Mouse (Mus musculus) intestine, embryonic 14.5 days (tissue): ENCODE results near the gene Rad54l. TPM values are rescaled to one million over a fixed set of nuclear protein-coding genes. Genes with fewer than 3 reads are reported as not detected.

Experiments used
- ATAC-seq: fragments of 200-750 bp; cut with Nextera tagmentation; replicated peaks from 2 replicates; pipeline ENCODE4 v1.8.0; 2017; ENCODE audit warnings: low read depth, moderate number of reproducible peaks, moderate TSS enrichment, moderate library complexity; ENCODE audit not compliant: low FRiP score, low TSS enrichment
- DNase-seq: peaks from one replicate; pipeline ENCODE4 v3.0.0-alpha.2; 2018; ENCODE audit warnings: low spot score
- H3K27ac ChIP-seq: fragments of 300-500 bp; sonication (generic); 2 replicates; pipeline ENCODE4 v1.5.1; 2014; ENCODE audit warnings: low read depth, mild to moderate bottlenecking, control low read depth
- H3K27me3 ChIP-seq: fragments of 300-500 bp; sonication (generic); replicated peaks from 2 replicates; pipeline ENCODE4 v1.6.1; 2014; ENCODE audit warnings: low read length, control low read depth; ENCODE audit not compliant: control insufficient read depth, insufficient read depth
- H3K36me3 ChIP-seq: fragments of 300-500 bp; sonication (generic); 2 replicates; pipeline ENCODE4 v1.6.1; 2014; ENCODE audit warnings: low read length, control low read depth; ENCODE audit not compliant: control insufficient read depth, insufficient read depth
- H3K4me1 ChIP-seq: fragments of 300-500 bp; sonication (generic); replicated peaks from 2 replicates; pipeline ENCODE4 v1.6.1; 2014; ENCODE audit warnings: low read length, control low read depth, mixed read lengths; ENCODE audit not compliant: control insufficient read depth, insufficient read depth
- H3K4me2 ChIP-seq: fragments of 300-500 bp; sonication (generic); 2 replicates; pipeline ENCODE4 v1.6.1; 2014; ENCODE audit warnings: low read length
- H3K4me3 ChIP-seq: fragments of 300-500 bp; sonication (generic); 2 replicates; pipeline ENCODE4 v1.5.1; 2014; ENCODE audit warnings: low read depth, low read length, control low read depth, mixed read lengths
- H3K9ac ChIP-seq: fragments of 300-500 bp; sonication (generic); 2 replicates; pipeline ENCODE4 v1.6.1; 2014; ENCODE audit warnings: mild to moderate bottlenecking, low read length
- H3K9me3 ChIP-seq: fragments of 300-500 bp; sonication (generic); 2 replicates; pipeline ENCODE4 v1.6.1; 2016; ENCODE audit warnings: low read length, control low read depth; ENCODE audit not compliant: control insufficient read depth
- WGBS: fragments of 180-500 bp; shearing (Covaris S2); extraction: QIAGEN DNeasy Blood & Tissue Kit; methylation state at CpG from one replicate; pipeline ENCODE4 v1.1.7; 2014; 5-methylcytosine and 5-hydroxymethylcytosine counted together
- polyA plus RNA-seq: library from polyadenylated mRNA; unstranded; fragments of >200 nt; fragmentation: Nextera tagmentation; extraction: Ambion mirVana; gene quantifications from 2 replicates; pipeline ENCODE4 v1.2.1, GENCODE M21; 2014

The Rad54l gene
- polyA plus RNA-seq, 1 experiment from 2014 or later = 33.0 TPM

DNA sequence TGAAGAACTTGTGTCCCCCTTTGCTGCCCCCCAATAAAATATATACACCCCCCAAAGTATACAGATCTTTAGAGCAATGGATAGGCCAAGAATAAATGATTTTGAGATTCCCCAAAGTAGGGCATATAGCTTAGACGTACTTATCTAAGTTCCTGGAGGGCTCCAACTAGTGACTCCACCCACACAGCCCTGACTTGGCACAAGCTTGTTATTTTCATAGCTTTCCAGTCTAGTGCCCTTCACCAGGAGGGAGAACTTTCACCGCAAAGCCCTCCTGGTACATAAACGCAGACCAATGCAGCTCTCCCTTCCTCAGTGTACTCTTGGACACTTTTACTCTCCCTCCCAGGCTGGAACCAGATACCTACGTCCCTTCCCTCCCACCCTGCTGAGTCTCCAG lies 38.7 kb upstream of the Rad54l start:
- no peak overlapping the region for H3K27ac ChIP-seq
- H3K4me2 ChIP-seq = no peak overlapping the region
- peaks cover 45% of the 10 kb centered on the region for H3K36me3 ChIP-seq
- DNase-seq (no peak), ATAC-seq (no peak)
- no peaks in the 10 kb centered on the region for H3K4me1 ChIP-seq
- H3K9me3 ChIP-seq = no peaks in the 10 kb centered on the region
- no peak overlapping the region for H3K9ac ChIP-seq
- no peaks in the 10 kb centered on the region for H3K27me3 ChIP-seq
- WGBS = 76% methylated on average over 4 of the region's 4 CpGs
- H3K4me3 ChIP-seq = no peak overlapping the region

DNA sequence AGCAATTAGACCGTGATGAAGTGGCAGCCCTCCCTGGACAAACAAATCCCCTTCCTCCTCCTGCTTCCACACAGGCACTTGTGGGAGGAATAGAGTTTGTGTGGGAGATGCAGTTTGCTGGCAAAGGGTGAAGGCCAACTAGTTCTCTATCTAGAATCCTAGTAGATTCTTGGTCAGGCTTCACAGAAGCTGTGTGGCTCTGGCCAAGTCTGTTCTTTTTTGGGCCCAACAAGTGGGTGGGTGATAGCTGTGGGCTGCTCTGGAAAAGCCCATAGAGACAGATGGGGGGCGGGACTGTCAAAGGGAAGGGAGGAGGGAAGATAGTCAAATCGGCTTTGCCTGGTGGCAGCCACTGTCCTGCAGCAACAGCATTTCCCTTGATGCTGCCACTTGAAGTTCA lies 37.3 kb upstream of the Rad54l start:
- Histone ChIP-seq H3K27ac (no peak overlapping the region), H3K9ac (no peak overlapping the region), H3K36me3 (peaks cover 59% of the 10 kb centered on the region), H3K4me1 (no peaks in the 10 kb centered on the region), H3K27me3 (no peaks in the 10 kb centered on the region), H3K4me2 (no peak overlapping the region), H3K9me3 (no peaks in the 10 kb centered on the region), H3K4me3 (no peak overlapping the region)
- 91% methylated on average over 3 of the region's 3 CpGs for WGBS
- ATAC-seq = no peak
- no peak for DNase-seq

DNA sequence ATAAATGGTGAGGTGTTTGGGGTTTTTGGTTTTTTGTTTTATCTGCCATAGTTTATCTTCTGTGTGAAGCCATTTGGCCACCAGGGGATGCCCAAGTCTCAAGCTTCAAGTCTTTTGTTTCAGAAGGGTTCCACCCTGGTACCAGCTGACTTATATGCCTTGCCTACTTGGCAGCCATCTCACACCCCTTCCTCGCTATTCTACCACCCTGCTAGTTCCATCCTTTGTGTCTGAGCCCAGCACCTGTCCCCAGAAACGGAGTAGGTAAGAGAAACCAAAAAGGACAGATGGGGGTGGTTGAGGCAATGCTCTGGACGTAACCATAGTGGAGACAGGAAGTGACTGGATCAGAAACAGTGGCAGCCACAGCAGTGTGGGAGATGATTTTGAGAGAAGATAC lies 36.4 kb upstream of the Rad54l start:
- 75% methylated on average over 3 of the region's 3 CpGs for WGBS
- H3K4me3 ChIP-seq = no peak overlapping the region
- H3K9ac ChIP-seq = no peak overlapping the region
- peaks cover 68% of the 10 kb centered on the region for H3K36me3 ChIP-seq
- H3K4me1 ChIP-seq = no peaks in the 10 kb centered on the region
- H3K27ac ChIP-seq = no peak overlapping the region
- ATAC-seq = no peak
- no peak overlapping the region for H3K4me2 ChIP-seq
- H3K27me3 ChIP-seq = no peaks in the 10 kb centered on the region
- DNase-seq = no peak
- no peaks in the 10 kb centered on the region for H3K9me3 ChIP-seq

DNA sequence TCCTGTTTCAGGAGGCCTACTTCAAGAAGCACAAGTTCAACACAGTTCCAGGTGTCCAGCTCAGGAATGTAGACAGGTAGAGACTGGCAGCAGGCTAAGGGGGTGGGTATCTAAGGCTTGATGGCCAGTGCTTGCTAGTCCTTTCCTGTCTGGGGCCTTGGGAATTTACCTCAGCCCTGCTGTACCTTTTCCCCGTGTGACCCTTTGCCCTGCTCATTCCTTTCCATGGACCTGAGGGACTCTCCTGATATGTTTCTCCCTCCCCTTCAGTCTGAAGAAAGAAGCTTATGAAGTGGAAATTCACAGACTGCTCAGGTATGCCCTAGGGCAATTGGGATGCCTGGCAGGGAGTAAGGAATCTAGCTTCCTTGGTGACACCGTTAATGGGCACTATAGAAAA lies 34.4 kb upstream of the Rad54l start:
- Histone ChIP-seq H3K27ac (no peak overlapping the region), H3K27me3 (no peaks in the 10 kb centered on the region), H3K4me3 (no peak overlapping the region), H3K36me3 (peaks cover 87% of the 10 kb centered on the region), H3K4me1 (no peaks in the 10 kb centered on the region), H3K9ac (no peak overlapping the region), H3K9me3 (no peaks in the 10 kb centered on the region), H3K4me2 (no peak overlapping the region)
- 96% methylated on average over 2 of the region's 2 CpGs for WGBS
- ATAC-seq (no peak), DNase-seq (no peak)

DNA sequence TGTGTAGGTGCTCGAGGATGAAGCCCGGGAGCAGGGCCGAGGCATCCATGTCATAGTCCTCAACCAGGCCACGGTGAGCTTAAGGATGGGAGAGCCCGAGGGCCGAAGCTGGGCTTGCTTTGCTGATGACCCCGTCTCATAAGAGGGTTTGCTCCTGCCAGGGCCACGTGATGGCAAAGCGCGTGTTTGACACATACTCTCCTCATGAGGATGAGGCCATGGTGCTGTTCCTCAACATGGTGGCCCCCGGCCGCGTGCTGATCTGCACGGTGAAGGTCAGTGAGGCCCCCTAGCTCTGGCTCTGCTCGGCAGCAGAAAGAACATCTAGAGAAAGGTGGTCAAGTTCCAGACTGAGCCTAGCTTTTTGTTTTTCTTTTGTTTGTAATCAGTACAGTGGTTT lies 29.2 kb upstream of the Rad54l start:
- Histone ChIP-seq H3K27me3 (no peaks in the 10 kb centered on the region), H3K9ac (no peak overlapping the region), H3K36me3 (peaks cover 57% of the 10 kb centered on the region), H3K4me2 (no peak overlapping the region), H3K4me3 (no peak overlapping the region), H3K27ac (no peak overlapping the region), H3K4me1 (peaks cover 9% of the 10 kb centered on the region), H3K9me3 (no peaks in the 10 kb centered on the region)
- WGBS = 95% methylated on average over 15 of the region's 15 CpGs
- ATAC-seq = no peak
- DNase-seq = no peak

DNA sequence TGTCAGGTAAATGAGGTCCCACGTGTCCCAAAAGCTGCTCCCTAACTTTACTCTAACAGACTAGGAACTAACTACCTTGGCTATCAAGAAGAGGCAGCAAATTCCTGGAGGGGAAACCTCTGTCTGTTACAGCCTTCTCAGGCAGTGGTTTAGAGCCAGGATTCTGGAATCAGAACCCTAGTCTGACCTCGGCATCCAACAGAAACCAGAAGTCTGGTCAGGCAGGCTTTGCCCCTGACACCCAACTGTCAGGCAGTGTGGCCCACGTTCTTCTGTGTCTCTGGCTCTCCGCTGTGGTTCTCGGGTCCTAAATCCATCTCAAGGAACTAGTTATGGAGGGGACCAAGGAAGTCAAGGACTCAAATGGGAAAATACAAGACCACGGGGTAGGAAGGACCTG lies 27.7 kb upstream of the Rad54l start, which contains the start of gene Lurap1:
Gene Lurap1 (minus strand): TSS at position 101 of the 400 bp plus-strand sequence.
- Histone ChIP-seq H3K4me2 (peak within 1 kb of the TSS; percentile 89), H3K4me3 (peak within 1 kb of the TSS; percentile 87), H3K27me3 (no peaks in the 10 kb centered on the region), H3K9me3 (no peaks in the 10 kb centered on the region), H3K27ac (peak within 1 kb of the TSS; percentile 77), H3K9ac (peak within 1 kb of the TSS; percentile 94), H3K36me3 (peaks cover 43% of the 10 kb centered on the region), H3K4me1 (peaks cover 9% of the 10 kb centered on the region)
- 71% methylated on average over 6 of the region's 6 CpGs for WGBS
- ATAC-seq (no peak), DNase-seq (no peak)

DNA sequence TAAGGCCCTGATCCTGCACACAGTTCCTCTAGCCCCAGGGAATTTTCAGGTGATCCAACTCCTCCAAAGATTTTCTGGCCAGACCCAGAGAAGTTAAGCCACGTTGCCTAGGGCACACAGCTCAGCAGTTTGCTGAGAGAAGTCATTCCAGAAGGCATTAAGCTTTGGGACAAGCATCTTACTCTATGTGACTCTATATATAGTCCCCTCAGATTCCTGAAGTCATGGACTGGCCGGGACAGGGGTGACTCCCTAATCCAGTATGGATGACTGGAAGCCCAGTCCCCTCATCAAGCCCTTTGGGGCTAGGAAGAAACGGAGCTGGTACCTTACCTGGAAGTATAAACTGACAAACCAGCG lies 27.4 kb upstream of the Rad54l start:
- Histone ChIP-seq H3K9ac (peak overlapping the region; percentile 94), H3K27ac (peak overlapping the region; percentile 77; the same call in 1 of the 2 replicates), H3K4me2 (peak overlapping the region; percentile 89), H3K4me3 (peak overlapping the region; percentile 87), H3K36me3 (peaks cover 39% of the 10 kb centered on the region), H3K27me3 (no peaks in the 10 kb centered on the region), H3K4me1 (peaks cover 9% of the 10 kb centered on the region), H3K9me3 (no peaks in the 10 kb centered on the region)
- 10% methylated on average over 4 of the region's 4 CpGs for WGBS
- ATAC-seq = 0 out of 2 replicates have a peak, but pooled peaks have one; percentile 4
- DNase-seq = peak; percentile 68

DNA sequence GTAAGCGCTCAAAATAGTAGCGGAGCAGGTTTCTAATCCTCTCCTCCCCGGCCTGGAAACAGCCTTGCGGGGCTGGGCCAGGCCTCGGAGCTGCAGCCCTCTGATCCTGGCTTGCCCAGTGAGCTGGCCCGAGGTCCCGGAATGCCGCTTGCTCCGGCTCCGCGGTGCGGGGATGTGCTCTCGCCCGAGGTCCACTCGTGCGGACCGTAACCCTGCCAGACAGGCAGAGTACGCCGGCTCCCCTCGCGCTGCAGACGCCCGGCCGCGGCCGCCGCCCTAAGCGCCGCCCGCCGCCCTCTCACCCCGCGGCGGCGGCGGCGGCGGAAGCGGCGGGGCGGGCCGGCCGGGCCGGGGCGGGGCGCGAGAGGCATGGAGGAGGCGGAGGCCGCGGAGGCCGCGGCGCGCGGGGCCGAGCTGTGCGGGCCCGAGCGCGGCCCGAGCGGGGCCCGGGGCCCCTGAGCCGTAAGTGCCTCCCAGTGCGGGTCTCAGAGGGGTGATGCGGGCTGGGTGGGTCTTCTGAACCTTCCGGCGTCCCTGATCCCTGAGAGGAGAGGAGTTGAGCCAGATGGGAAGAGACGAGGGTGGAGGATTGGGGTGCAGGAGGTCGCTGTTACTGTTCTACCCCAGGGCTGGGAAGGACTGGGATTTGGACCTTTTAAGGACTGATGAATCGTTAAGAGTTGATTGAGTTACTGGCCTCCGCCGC lies 26.8 kb upstream of the Rad54l start:
- peak overlapping the region; percentile 77 for H3K27ac ChIP-seq

DNA sequence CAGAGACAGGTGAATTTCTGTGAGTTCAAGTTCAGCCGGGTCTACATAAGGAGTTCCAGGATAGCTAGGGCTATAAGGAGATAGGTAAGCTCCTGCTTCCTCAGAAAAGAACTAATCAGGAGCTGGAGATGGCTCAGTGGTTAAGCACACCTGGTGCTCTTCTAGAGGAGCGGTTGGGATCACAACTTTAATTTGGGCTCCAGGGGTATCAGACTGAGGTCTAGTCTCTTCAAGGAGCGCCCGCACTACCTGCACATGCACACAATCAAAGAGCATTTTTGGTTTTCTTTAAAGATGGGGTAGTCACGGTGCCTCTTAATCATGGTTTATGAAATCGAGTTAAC lies 26.3 kb upstream of the Rad54l start:
- WGBS = 21% methylated on average over 6 of the region's 6 CpGs
- H3K4me1 ChIP-seq = peaks cover 9% of the 10 kb centered on the region
- ATAC-seq = no peak

More for the DNA sequence above, 26.8 kb upstream of the Rad54l start:
- Histone ChIP-seq H3K36me3 (peaks cover 33% of the 10 kb centered on the region), H3K9ac (peak overlapping the region; percentile 94), H3K4me3 (peak overlapping the region; percentile 87), H3K4me1 (peaks cover 9% of the 10 kb centered on the region), H3K4me2 (peak overlapping the region; percentile 89), H3K9me3 (no peaks in the 10 kb centered on the region), H3K27me3 (no peaks in the 10 kb centered on the region)
- DNase-seq (peak; percentile 84), ATAC-seq (peak; percentile 91)
- under 1% methylated on average over 65 of the region's 73 CpGs for WGBS

More for the DNA sequence above, 26.3 kb upstream of the Rad54l start:
- Histone ChIP-seq H3K36me3 (peaks cover 28% of the 10 kb centered on the region), H3K4me3 (peak overlapping the region; percentile 87), H3K27me3 (no peaks in the 10 kb centered on the region), H3K9me3 (no peaks in the 10 kb centered on the region), H3K9ac (peak overlapping the region; percentile 94), H3K27ac (peak overlapping the region; percentile 77), H3K4me2 (peak overlapping the region; percentile 89)
- peak; percentile 64 for DNase-seq
